In genomic region chr13:91370441-91370840, GRCm38 (mm10) we compare ENCODE assay signal across 8 mouse cellular contexts.
DNase-seq lines count a peak whose midpoint lies in the region; ATAC-seq and TF ChIP-seq lines count a peak whose summit lies in the region.

No protein-coding gene starts in this region.

- ATAC-seq in embryonic facial prominence, embryonic 15.5 days (ENCODE audit: insufficient number of reproducible peaks, low FRiP score, low TSS enrichment, low read depth) = no peak
- peak; percentile 62 for ATAC-seq in hindbrain, embryonic 13.5 days (ENCODE audit: low FRiP score)
- ATAC-seq in monocyte, adult 5-6 weeks (replicated peaks; ENCODE audit: insufficient number of reproducible peaks, low FRiP score, low TSS enrichment, poor library complexity, severe bottlenecking) = peak; percentile 45; the same call in 1 of the 2 replicates

- intact Hi-C loops in heart, adult 2 months (cut with DNase I) = no loop called here

- no peaks in the 10 kb centered on the region for H3K9me3 ChIP-seq in embryonic facial prominence, embryonic 15.5 days (replicated peaks)
- H3K9me3 ChIP-seq in hindbrain, embryonic 13.5 days = no peaks in the 10 kb centered on the region

- TF ChIP-seq POLR2A in heart, adult 2 months (IDR thresholded peaks at IDR 0.05; ENCODE audit: insufficient read depth, low read depth, low read length) = no peak

- H3K9ac ChIP-seq in heart, adult 2 months (ENCODE audit: low read depth, low read length) = peak overlapping the region; percentile 95
- H3K9ac ChIP-seq in embryonic facial prominence, embryonic 15.5 days = peak overlapping the region; percentile 37; the same call in 1 of the 2 replicates
- peak overlapping the region; percentile 66 for H3K9ac ChIP-seq in hindbrain, embryonic 13.5 days

- H3K4me3 ChIP-seq in heart, adult 2 months = peak overlapping the region; percentile 59
- peak overlapping the region; percentile 42 for H3K4me3 ChIP-seq in embryonic facial prominence, embryonic 15.5 days (replicated peaks)
- peak overlapping the region; percentile 41 for H3K4me3 ChIP-seq in hindbrain, embryonic 13.5 days

- peak overlapping the region; percentile 72 for H3K4me2 ChIP-seq in embryonic facial prominence, embryonic 15.5 days (replicated peaks)
- peak overlapping the region; percentile 73 for H3K4me2 ChIP-seq in hindbrain, embryonic 13.5 days

- H3K4me1 ChIP-seq in heart, adult 2 months (ENCODE audit: control insufficient read depth, insufficient read depth, low read length) = peaks cover 9% of the 10 kb centered on the region
- H3K4me1 ChIP-seq in embryonic facial prominence, embryonic 15.5 days = peaks cover 66% of the 10 kb centered on the region
- peaks cover 57% of the 10 kb centered on the region for H3K4me1 ChIP-seq in hindbrain, embryonic 13.5 days (replicated peaks)

- peak; percentile 50 to 63 for DNase-seq in heart, adult 2 months
- no peak for DNase-seq in heart, adult 9 months (ENCODE audit: low spot score in 2 of 2)
- peak; percentile 40 for DNase-seq in R1 (ENCODE audit: low read depth, low spot score)
- peak; percentile 58 for DNase-seq in liver
- DNase-seq in thymus, postnatal 10 days (ENCODE audit: low spot score in 2 of 2) = peak; percentile 54 to 64

- H3K27me3 ChIP-seq in heart, adult 2 months (ENCODE audit: control insufficient read depth, insufficient read depth, low read length) = no peaks in the 10 kb centered on the region
- no peaks in the 10 kb centered on the region for H3K27me3 ChIP-seq in embryonic facial prominence, embryonic 15.5 days
- no peaks in the 10 kb centered on the region for H3K27me3 ChIP-seq in hindbrain, embryonic 13.5 days

- no peak for TF ChIP-seq EP300 in heart, adult 2 months (IDR thresholded peaks at IDR 0.05; ENCODE audit: insufficient read depth, low read depth, low read length)

- H3K79me2 ChIP-seq in heart, adult 2 months (replicated peaks; ENCODE audit: control insufficient read depth, insufficient read depth, low read length) = no peaks in the 10 kb centered on the region

- WGBS in heart, adult 2 months = 5% methylated on average over 11 of the region's 11 CpGs
- 2% methylated on average over 11 of the region's 11 CpGs for WGBS in embryonic facial prominence, embryonic 15.5 days
- WGBS in hindbrain, embryonic 13.5 days = 2% methylated on average over 11 of the region's 11 CpGs

- no peak for TF ChIP-seq CTCF in heart, adult 2 months (IDR thresholded peaks at IDR 0.05)

- peaks cover 4% of the 10 kb centered on the region for H3K36me3 ChIP-seq in heart, adult 2 months (ENCODE audit: control insufficient read depth, insufficient read depth, low read length)
- H3K36me3 ChIP-seq in embryonic facial prominence, embryonic 15.5 days = no peaks in the 10 kb centered on the region
- no peaks in the 10 kb centered on the region for H3K36me3 ChIP-seq in hindbrain, embryonic 13.5 days

- peak overlapping the region; percentile 96 for H3K27ac ChIP-seq in heart, adult 2 months
- H3K27ac ChIP-seq in embryonic facial prominence, embryonic 15.5 days (replicated peaks) = peak overlapping the region; percentile 100
- H3K27ac ChIP-seq in hindbrain, embryonic 13.5 days = peak overlapping the region; percentile 97

Comparison
In these comparisons a context has a peak if more than half of its experiments do, and no peak if none do; other contexts are left out.
1. DNase-seq: peak in heart, adult 2 months (2 of 2), R1 (single experiment), liver (single experiment) and thymus, postnatal 10 days (2 of 2); none in heart, adult 9 months (0 of 2).
2. H3K9ac ChIP-seq: peak in every context shown above with its lines; median percentile 95 in heart, adult 2 months; 66 in hindbrain, embryonic 13.5 days; 37 in embryonic facial prominence, embryonic 15.5 days.
3. Peak in every context shown above with its lines, with median percentiles within 50 percentile points of each other: H3K27ac ChIP-seq and H3K4me3 ChIP-seq.